Mouse (Mus musculus) brain, embryonic 14.5 days (tissue): ENCODE measurements around the gene Tmem91. TPM values are rescaled to one million over a fixed set of nuclear protein-coding genes. Genes with fewer than 3 reads are reported as not detected.
"Not testable (repeated sequence)": the region's sequence is repeated elsewhere in the genome, so short reads cannot be mapped to it uniquely, and the experiment has no call there.

Source experiments
- DNase-seq: peaks from one replicate; pipeline ENCODE4 v3.0.0-alpha.2; 2011; ENCODE audit warnings: low read depth
- CTCF ChIP-seq: fragments of 200-500 bp; IDR thresholded peaks from 2 replicates; pipeline ENCODE4 v1.5.1; 2012; ENCODE audit warnings: inconsistent platforms, mild to moderate bottlenecking, moderate library complexity, borderline replicate concordance; ENCODE audit not compliant: insufficient read depth, insufficient read length; ENCODE audit errors: extremely low read depth
- POLR2A ChIP-seq: fragments of 200-500 bp; IDR thresholded peaks from 2 replicates; pipeline ENCODE4 v1.6.1; 2012; ENCODE audit warnings: mild to moderate bottlenecking, inconsistent platforms, borderline replicate concordance; ENCODE audit not compliant: poor library complexity, insufficient read depth, insufficient read length, severe bottlenecking; ENCODE audit errors: extremely low read depth
- polyA plus RNA-seq: library from polyadenylated mRNA; depleted of rRNA; stranded (reverse); fragments of >200 nt; gene quantifications from 2 replicates; pipeline ENCODE4 v1.2.3, GENCODE M21; 2012; rRNA removed

Tmem91 gene
- 14.2 and 16.5 TPM in 2 replicates for polyA plus RNA-seq

DNA sequence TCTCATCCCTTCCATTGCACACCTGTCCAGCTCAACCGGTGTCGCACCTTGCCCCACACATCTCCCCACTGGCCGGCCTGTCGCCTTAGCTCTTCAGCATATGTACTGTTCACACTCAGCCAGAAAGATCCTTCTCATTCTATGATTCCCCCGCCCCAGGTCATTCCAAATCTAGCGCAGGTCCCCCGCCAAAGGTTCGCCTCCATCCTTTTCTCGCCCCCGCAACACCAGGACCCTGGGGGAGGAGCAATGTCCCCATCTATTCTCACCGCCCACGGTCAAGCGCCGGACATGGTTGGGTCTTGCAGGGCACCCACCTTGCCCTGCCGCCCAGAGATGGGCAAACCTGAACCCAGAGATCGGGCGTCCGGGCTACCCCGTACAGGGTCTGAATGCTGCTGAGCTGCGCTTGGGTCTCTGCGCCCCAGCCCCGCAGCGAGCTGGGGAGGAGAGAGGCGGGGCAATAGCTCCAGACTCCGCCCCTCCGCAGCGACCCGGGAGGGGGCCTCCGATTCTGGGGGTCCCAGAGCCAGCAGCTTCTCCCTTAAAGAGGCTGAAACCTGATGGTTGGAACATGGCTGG is at the start of gene Tmem91:
Gene Tmem91 (minus strand): TSS at position 448 of the 582 bp plus-strand sequence.
- no peak for TF ChIP-seq CTCF
- no peak for TF ChIP-seq POLR2A
- no peak for DNase-seq

DNA sequence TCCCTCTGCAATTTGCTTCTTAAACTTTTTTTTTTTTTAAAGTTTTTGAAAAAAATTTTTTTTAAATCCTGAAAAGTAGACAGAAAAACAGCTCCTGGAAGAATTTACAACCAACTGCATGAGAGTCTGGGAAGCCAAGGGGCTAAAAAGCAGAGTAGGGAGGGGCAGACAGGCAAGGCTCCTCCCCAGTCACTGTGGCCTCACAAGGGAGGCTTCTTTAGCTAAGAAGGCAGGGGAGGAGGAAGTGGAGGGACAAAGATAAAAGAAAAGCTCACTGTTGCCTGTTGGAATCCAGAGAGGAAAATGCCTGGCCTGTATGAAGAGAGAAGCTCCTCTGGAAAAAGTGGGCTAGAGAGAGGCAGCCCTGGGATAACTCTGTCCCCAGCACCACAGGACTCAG is 46.8 kb upstream of the Tmem91 start:
- DNase-seq, result not testable (repeated sequence)

DNA sequence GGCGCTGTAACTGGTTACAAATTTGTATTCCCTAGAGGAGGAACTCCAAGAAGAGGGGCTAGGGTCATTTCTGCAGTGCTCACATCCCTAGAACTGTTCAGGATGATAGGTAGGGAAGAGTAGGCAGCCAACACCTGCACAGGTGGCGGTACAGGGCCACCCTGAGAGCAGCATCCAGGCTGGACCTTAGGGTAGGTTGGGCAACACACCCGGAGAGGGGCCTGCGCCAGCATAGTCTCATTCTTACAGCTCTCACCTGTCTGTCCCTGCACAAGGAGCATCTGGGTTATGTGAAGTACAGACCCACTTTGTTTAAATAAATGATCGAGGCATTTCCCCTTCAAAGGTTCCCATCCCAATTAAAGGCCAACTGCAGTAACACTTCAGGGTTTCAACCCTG is 45.8 kb upstream of the Tmem91 start:
- TF ChIP-seq CTCF, result no peak
- no peak for TF ChIP-seq POLR2A
- DNase-seq, result no peak

DNA sequence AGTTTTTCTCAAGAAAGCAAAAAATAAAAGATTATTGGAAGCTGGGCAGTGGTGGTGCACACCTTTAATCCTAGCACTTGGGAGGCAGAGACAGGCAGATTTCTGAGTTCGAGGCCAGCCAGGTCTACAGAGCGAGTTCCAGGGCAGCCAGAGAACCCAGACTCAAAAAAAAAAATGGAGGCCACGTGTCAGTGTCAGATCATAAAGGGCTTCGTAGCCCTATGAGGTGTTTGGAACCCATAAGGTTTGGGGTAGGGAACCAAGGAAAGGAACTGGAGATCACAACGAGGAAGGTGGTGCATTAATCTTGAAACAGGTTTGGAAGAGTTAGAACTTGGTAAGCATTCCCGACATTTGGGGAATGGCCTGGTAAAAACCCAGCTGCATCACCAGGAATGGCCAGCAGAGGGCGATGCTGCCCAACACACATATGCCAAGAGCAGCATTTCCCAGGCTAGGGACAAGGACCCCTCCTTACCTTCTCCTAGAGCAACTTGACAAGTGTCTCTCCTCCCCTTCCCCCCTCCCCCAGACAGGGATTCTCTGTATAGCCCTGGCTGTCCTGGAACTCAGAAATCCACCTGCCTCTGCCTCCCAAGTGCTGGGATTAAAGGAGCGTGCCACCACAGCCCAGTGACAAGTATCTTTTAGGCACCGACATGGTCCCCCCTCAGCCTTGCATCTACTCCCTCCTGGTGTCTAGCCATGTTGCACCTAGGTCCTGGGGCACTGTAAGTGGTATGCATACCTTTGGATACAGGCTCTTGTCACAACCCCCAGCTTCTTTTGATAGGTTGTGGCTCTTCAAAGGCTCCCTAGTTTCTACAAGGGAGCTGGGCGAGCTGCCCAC is 45.0 kb upstream of the Tmem91 start:
- DNase-seq, result peak; percentile 81
- TF ChIP-seq POLR2A, result no peak
- TF ChIP-seq CTCF, result peak; percentile 97

DNA sequence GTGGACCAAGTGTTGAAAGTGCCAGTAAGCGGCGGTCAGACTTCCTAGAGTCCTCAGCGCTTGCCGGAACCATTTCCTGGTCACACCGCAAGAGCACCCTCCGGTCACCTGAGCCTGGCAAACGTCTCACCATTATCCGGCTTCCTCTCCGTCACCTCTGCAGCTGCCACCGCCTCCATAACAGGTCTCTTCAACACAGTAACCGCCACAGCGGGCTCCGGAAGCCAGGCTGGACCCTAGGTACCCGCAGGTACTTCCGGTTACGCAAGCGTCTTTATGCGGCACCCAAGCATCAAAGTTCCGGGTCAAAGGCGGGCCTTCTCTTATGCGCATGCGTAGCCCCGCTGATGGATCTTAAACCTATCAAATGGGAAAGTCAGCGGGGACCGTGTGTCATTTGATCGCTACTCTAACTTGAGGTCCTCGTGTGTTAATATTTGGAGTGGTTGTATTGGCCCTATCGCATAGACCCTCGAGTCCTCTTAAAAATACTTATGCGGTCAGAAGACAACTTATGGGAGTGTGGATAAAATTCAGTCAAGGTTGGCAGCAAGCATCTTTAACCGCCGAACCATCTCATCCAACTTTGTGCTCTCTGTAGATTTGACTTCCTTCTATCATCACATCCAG is 43.9 kb upstream of the Tmem91 start, which contains the start of gene Ccdc97:
Gene Ccdc97 (minus strand): TSS at position 301 of the 630 bp plus-strand sequence.
- no peak for TF ChIP-seq CTCF
- TF ChIP-seq POLR2A, result peak; percentile 37; the same call in 1 of the 2 replicates

DNA sequence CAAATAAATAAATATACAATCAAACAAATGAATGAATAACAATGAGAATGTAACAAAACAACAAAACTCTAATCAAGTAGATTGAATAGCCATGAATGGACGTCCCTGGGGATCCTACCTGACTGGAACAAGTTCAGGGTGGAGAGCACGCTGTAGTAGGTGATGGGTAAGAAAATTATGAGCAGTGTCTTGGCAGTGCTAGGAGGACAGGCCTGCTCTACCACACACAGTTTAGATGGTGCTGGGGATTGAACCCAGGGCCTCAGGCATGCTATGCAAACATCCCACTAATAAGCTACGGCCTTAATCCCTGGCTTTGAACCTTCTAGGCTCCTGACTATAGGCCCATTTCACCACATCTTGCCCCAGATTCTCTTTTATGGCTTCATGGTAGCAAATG is 42.5 kb upstream of the Tmem91 start:
- DNase-seq, result no peak

More for the DNA sequence above, 43.9 kb upstream of the Tmem91 start, which contains the start of gene Ccdc97:
- peak; percentile 98 for DNase-seq

DNA sequence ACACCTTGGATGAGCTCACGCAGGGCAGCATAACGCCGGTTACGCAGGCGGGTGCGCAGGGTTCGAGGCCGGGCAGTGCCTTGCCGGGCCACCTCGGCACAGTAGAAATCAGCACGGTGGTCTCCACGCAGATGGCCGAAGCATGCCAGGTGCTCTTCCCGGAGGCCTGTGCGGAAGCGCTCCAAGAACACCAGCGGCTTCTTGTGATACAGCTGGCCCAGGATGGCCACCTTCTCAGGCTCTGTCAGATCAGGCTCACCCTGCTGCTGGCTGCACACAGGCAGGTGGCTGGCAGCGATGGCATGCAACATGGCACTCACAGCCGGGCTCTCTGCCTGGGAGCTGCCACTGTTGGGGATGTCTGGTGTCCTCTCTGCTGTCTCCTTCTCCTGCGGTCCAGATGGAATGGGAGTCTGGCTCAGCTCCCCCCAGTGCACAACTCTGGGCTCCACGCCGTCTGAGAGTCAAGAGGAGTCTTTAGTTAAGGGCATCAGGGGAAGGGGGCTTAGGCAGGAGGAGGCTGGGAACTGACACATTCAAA is 40.8 kb upstream of the Tmem91 start:
- no peak for DNase-seq
- TF ChIP-seq CTCF, result no peak
- TF ChIP-seq POLR2A, result no peak

More for the DNA sequence above, 42.5 kb upstream of the Tmem91 start:
- TF ChIP-seq POLR2A (no peak), CTCF (no peak)

DNA sequence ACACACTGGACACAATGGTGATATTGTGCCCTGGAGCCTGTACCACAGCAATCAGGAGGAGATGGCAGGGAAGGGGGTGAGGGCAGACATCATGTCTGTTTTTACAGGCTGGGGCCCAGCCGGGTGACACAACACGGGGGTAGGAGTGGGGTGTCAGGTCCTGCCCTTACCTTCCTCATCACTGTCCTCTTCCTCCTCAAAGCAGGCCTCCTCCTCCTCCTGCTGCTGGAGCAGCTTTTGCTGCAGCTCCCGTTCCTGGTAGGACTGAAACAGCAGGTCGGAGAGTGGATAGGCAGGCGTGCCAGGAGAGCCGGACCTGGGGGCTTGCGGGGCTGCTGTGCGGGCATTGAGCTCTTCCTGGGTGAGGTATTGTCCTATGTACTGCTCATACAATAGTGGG is 39.6 kb upstream of the Tmem91 start:
- TF ChIP-seq CTCF, result no peak
- no peak for TF ChIP-seq POLR2A
- no peak for DNase-seq

DNA sequence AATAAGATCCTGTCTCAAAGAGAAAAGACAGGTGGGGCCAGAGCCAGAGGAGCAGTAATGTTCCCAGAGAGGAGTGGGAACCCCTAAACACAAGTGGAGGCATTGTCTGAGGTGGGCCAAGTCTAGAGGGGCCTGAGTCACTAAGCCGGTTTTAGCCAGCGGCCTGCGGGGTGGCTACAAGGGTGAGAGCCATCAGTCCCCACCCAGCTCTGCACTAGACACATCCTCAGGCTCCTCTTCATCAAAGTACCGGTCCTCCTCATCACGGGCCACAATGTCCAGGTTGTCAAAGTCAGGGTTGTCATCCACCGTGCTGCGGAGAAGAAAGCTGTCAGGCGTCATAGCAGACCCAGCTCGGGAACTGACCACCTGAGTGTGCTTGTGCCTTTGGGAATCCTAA is 37.8 kb upstream of the Tmem91 start:
- no peak for DNase-seq
- TF ChIP-seq CTCF (no peak), POLR2A (no peak)

DNA sequence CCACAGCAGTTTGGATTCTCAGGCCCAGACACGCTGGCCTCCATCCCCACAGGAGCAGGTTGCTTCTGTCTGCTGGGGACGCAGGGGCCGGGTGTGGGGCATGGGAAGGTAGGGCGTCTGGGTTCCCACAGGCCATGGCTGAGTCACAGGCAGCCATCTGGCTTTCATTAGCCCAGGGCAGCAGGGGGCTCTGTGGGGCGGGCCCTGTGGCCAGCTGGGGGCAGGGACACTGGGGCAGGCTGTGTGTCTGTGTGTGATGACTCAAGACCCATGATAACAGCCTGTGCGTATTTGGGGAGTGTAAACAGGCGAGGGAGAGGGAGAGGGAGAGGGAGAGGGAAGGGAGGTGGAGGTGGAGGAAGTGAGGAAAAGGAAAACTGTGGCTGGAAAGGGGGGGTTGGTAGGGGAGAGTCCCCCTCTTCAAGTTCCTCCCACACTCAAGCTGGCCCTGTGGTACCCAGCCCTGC is 36.8 kb upstream of the Tmem91 start:
- DNase-seq, result no peak
- TF ChIP-seq CTCF, result no peak
- no peak for TF ChIP-seq POLR2A

DNA sequence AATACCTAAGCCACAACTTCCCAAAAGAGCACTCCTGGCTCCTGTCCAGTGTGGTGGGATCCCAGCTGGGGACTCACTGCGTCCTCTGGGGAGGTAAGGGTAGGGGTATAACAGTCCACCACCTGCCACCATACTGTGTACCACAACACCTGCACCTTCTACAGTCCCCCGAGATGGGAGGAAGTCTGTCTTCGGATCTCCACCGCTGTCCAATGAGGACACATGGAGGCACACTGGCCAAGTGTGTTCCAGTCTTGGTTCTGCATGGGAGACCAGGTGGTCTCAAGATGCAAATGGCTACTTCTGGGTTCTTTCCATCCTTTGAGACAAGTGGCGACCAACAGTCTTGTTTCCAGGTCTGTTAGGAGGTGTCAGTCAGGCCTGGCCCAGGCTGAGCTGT is 36.2 kb upstream of the Tmem91 start:
- TF ChIP-seq CTCF, result no peak
- no peak for DNase-seq

DNA sequence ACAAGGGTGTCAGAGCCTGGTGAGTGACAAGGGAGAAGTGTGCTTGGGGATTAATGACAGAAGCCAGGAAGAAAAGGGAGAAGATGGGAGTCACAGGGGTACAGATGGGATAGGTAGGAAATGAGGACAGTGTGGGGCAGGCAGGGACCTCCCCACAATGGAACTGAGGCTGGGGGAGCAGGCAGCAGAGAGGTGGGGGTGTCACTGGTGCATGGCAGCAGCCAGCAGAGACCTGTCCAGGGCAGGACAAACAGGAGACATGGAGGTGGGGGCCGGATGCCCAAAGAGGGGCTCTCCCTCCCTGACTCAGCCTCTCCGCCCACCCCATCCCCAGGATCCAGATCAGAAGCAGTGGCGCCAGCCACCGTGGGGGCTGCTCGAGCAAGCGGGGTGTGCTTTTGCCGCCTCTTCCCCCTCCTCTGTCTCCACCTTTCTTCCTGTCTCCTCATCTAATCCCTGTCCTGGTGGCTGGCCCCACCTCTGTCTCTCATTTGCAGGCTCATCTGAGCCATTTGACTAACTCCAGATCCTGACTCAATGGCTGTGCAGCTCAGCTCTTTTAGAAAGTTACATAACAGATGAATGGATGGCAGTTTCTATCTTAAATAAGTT is 35.7 kb upstream of the Tmem91 start:
- TF ChIP-seq POLR2A (no peak), CTCF (no peak)

DNA sequence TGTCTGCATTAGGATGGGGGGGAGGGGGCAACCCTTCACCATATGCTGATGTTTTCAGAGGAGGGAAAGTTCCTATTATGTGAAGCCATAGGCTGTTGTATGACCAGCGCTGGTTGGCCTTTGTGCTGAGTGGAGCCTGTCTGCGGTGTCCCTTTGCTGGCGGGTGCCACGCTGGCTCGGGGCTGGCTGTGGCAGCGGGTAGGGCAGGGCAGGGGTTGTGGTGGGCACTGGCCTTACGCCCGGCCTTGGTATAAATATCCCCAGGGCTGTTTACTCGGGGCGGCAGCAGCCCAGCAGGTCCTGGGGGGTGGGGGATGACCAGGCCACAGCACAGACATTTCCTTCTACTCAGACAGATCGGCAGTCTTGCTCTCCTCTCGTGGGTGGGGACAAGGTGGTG is 35.0 kb upstream of the Tmem91 start:
- DNase-seq, result no peak
- TF ChIP-seq POLR2A (no peak), CTCF (no peak)

More for the DNA sequence above, 35.7 kb upstream of the Tmem91 start:
- DNase-seq, result no peak

DNA sequence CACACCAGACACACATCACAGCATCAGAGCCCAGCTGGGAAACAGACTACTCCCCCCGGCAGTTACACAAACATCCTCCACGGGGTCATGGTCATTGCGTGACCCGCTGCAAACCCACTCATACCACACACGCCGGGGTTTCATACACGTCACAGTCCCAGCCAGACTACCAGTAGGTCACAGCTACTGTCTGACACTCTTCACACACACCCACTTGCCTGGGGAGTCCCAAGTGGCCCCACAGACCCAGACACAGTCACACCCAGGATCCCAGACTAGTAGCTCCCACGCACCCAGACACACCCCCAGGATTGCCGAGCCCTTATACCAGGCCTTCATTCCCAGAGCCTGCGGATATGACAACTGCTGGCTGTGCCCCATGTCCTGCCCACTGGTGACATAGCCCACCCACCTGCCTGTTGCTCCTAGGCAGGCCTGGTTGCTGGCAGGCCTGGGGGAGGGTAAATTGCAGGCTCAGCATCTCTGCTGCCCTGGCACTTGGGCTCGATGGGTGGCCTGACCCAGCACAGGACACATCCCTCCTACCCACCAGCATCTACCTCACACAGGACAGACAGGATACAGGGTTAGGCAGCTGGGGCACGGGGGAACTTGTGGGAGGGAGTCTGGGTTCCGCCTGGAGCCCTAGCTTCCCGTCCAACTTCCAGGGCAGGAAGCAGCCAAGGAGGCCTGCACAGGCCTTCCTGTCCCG is 32.8 kb upstream of the Tmem91 start:
- no peak for TF ChIP-seq CTCF
- TF ChIP-seq POLR2A, result no peak
- no peak for DNase-seq
